Mouse (Mus musculus) MEL (cell line): ENCODE results near the gene Slc6a1. TPM values are rescaled to one million over a fixed set of nuclear protein-coding genes. Genes with fewer than 3 reads are reported as not detected.

ENCODE experiments used
- DNase-seq: peaks from one replicate; pipeline ENCODE4 v3.0.0; 2011; ENCODE audit warnings: low read depth, low spot score
- H3K27ac ChIP-seq: 2 replicates; pipeline ENCODE4 v1.5.1; 2012; ENCODE audit warnings: low read depth, mild to moderate bottlenecking, control low read depth, low read length, moderate library complexity; ENCODE audit not compliant: control insufficient read depth
- H3K27me3 ChIP-seq, 2 experiments: fragments of 150-350 bp in 1 of 2; sonication (generic) in 1 of 2; 2 replicates each; pipeline ENCODE4 v1.6.1; 2012; ENCODE audit warnings: low read length in 2 of 2, mild to moderate bottlenecking in 2 of 2, improper control_type of control experiment in 1 of 2, moderate library complexity in 1 of 2; ENCODE audit not compliant: insufficient read depth in 2 of 2, control insufficient read depth in 1 of 2
- H3K36me3 ChIP-seq, 2 experiments: 2 replicates each; pipeline ENCODE4 v1.6.1; 2012 to 2014; ENCODE audit warnings: low read length in 2 of 2, improper control_type of control experiment in 1 of 2, inconsistent platforms in 1 of 2, mild to moderate bottlenecking in 1 of 2; ENCODE audit not compliant: insufficient read depth in 2 of 2, control insufficient read depth in 1 of 2
- H3K4me1 ChIP-seq, 2 experiments: fragments of 150-350 bp in 1 of 2; sonication (generic) in 1 of 2; 2 replicates each; pipeline ENCODE4 v1.6.1; 2012; ENCODE audit warnings: low read length in 2 of 2, improper control_type of control experiment in 1 of 2, mild to moderate bottlenecking in 1 of 2; ENCODE audit not compliant: insufficient read depth in 2 of 2, control insufficient read depth in 1 of 2
- H3K4me3 ChIP-seq, 2 experiments: fragments of 150-350 bp in 1 of 2; sonication (generic) in 1 of 2; 2 replicates each; pipeline ENCODE4 v1.5.1; 2012; ENCODE audit warnings: low read depth in 2 of 2, low read length in 2 of 2, mild to moderate bottlenecking in 2 of 2, moderate library complexity in 2 of 2, control low read depth in 1 of 2, improper control_type of control experiment in 1 of 2; ENCODE audit not compliant: control insufficient read depth in 1 of 2, insufficient read depth in 1 of 2
- H3K79me2 ChIP-seq: 2 replicates; pipeline ENCODE4 v1.6.1; 2012; ENCODE audit warnings: mild to moderate bottlenecking, low read length, moderate library complexity; ENCODE audit not compliant: control insufficient read depth, poor library complexity, insufficient read depth
- H3K9ac ChIP-seq: 2 replicates; pipeline ENCODE4 v1.6.1; 2012; ENCODE audit warnings: low read depth, mild to moderate bottlenecking, control low read depth, low read length, moderate library complexity; ENCODE audit not compliant: control insufficient read depth, poor library complexity, severe bottlenecking
- H3K9me3 ChIP-seq: fragments of 150-350 bp; sonication (generic); replicated peaks from 2 replicates; pipeline ENCODE4 v1.6.1; 2012; ENCODE audit warnings: mild to moderate bottlenecking, low read length, improper control_type of control experiment, moderate library complexity; ENCODE audit not compliant: insufficient read depth
- BHLHE40 ChIP-seq: IDR thresholded peaks from 2 replicates; pipeline ENCODE4 v1.6.1; 2012; ENCODE audit warnings: low read depth, mild to moderate bottlenecking, inconsistent platforms, low read length, improper control_type of control experiment, borderline replicate concordance
- CHD2 ChIP-seq: IDR thresholded peaks from 2 replicates; pipeline ENCODE4 v1.6.1; 2011; ENCODE audit warnings: low read length, improper control_type of control experiment
- CTCF ChIP-seq, 3 experiments: IDR thresholded peaks in 2 of 3; conservative IDR thresholded peaks in 1 of 3; 2 replicates each; pipeline ENCODE4 v1.5.1; 2011 to 2012; ENCODE audit warnings: low read length in 3 of 3, low read depth in 2 of 3, mild to moderate bottlenecking in 2 of 3, improper control_type of control experiment in 1 of 3, inconsistent platforms in 1 of 3, mixed read lengths in 1 of 3, moderate library complexity in 1 of 3; ENCODE audit not compliant: control insufficient read depth in 1 of 3, insufficient read depth in 1 of 3, poor library complexity in 1 of 3, severe bottlenecking in 1 of 3
- E2F4 ChIP-seq: IDR thresholded peaks from 2 replicates; pipeline ENCODE4 v1.6.1; 2011; ENCODE audit warnings: low read depth, low read length, improper control_type of control experiment, borderline replicate concordance
- ELF1 ChIP-seq: IDR thresholded peaks from 2 replicates; pipeline ENCODE4 v1.6.1; 2014; ENCODE audit warnings: low read depth, mild to moderate bottlenecking, inconsistent platforms, low read length, improper control_type of control experiment, moderate library complexity
- EP300 ChIP-seq, 2 experiments: IDR thresholded peaks; 2 replicates each; pipeline ENCODE4 v1.6.1; 2011; ENCODE audit warnings: improper control_type of control experiment in 2 of 2, low read length in 2 of 2, low read depth in 1 of 2, mild to moderate bottlenecking in 1 of 2
- ETS1 ChIP-seq: IDR thresholded peaks from 2 replicates; pipeline ENCODE4 v1.6.1; 2012; ENCODE audit warnings: low read depth, mild to moderate bottlenecking, inconsistent platforms, low read length, improper control_type of control experiment, moderate library complexity
- GABPA ChIP-seq: IDR thresholded peaks from 2 replicates; pipeline ENCODE4 v1.6.1; 2012; ENCODE audit warnings: low read depth, mild to moderate bottlenecking, inconsistent platforms, low read length, improper control_type of control experiment, moderate library complexity
- GATA1 ChIP-seq: IDR thresholded peaks from 2 replicates; pipeline ENCODE4 v1.6.1; 2011; ENCODE audit warnings: low read depth, low read length, improper control_type of control experiment
- HCFC1 ChIP-seq: IDR thresholded peaks from 2 replicates; pipeline ENCODE4 v1.6.1; 2012; ENCODE audit warnings: low read depth, mild to moderate bottlenecking, inconsistent platforms, low read length, improper control_type of control experiment, moderate library complexity
- KAT2A ChIP-seq: conservative IDR thresholded peaks from 2 replicates; pipeline ENCODE4 v1.6.1; 2012; ENCODE audit warnings: low read depth, low read length, improper control_type of control experiment, inconsistent platforms
- MAX ChIP-seq: IDR thresholded peaks from 2 replicates; pipeline ENCODE4 v1.6.1; 2011; ENCODE audit warnings: low read length, improper control_type of control experiment
- MAZ ChIP-seq: IDR thresholded peaks from 2 replicates; pipeline ENCODE4 v1.6.1; 2012; ENCODE audit warnings: low read depth, mild to moderate bottlenecking, inconsistent platforms, low read length, improper control_type of control experiment
- MEF2A ChIP-seq: IDR thresholded peaks from 2 replicates; pipeline ENCODE4 v1.6.1; 2014; ENCODE audit warnings: low read depth, mild to moderate bottlenecking, inconsistent platforms, low read length, improper control_type of control experiment; ENCODE audit not compliant: poor library complexity, insufficient replicate concordance, severe bottlenecking; ENCODE audit errors: extremely low read depth
- RCOR1 ChIP-seq: IDR thresholded peaks from 2 replicates; pipeline ENCODE4 v1.6.1; 2012; ENCODE audit warnings: low read depth, mild to moderate bottlenecking, inconsistent platforms, low read length, improper control_type of control experiment
- SIN3A ChIP-seq: IDR thresholded peaks from 2 replicates; pipeline ENCODE4 v1.6.1; 2012; ENCODE audit warnings: low read length, improper control_type of control experiment, inconsistent platforms
- TCF12 ChIP-seq: IDR thresholded peaks from 2 replicates; pipeline ENCODE4 v1.6.1; 2014; ENCODE audit warnings: low read depth, mild to moderate bottlenecking, inconsistent platforms, low read length, improper control_type of control experiment, moderate library complexity
- USF1 ChIP-seq: IDR thresholded peaks from 2 replicates; pipeline ENCODE4 v1.6.1; 2014; ENCODE audit warnings: low read depth, mild to moderate bottlenecking, inconsistent platforms, low read length, improper control_type of control experiment, moderate library complexity
- USF2 ChIP-seq, 2 experiments: IDR thresholded peaks; 2 replicates each; pipeline ENCODE4 v1.6.1; 2011 to 2012; ENCODE audit warnings: improper control_type of control experiment in 2 of 2, low read length in 2 of 2, borderline replicate concordance in 1 of 2, inconsistent platforms in 1 of 2, low read depth in 1 of 2, mild to moderate bottlenecking in 1 of 2; ENCODE audit not compliant: insufficient read depth in 1 of 2
- ZC3H11A ChIP-seq: IDR thresholded peaks from 2 replicates; pipeline ENCODE4 v1.6.1; 2012; ENCODE audit warnings: low read depth, mild to moderate bottlenecking, inconsistent platforms, low read length, improper control_type of control experiment
- polyA plus RNA-seq, 2 experiments: library from polyadenylated mRNA; stranded (reverse) in 1 of 2; unstranded in 1 of 2; fragments of >175 nt in 1 of 2; fragments of >200 nt in 1 of 2; gene quantifications; 2 replicates each; pipeline versions ENCODE4 v1.2.1 to v1.2.4; 2012; ENCODE audit warnings: low replicate concordance in 2 of 2, low read depth in 1 of 2; ENCODE audit not compliant: insufficient read length in 2 of 2, insufficient read depth in 1 of 2, missing spikeins in 1 of 2
- total RNA-seq: library from RNA; depleted of rRNA; stranded (reverse); fragments of 300-350 nt; gene quantifications from 2 replicates; pipeline ENCODE4 v1.2.3, GENCODE M21; 2012

Slc6a1 gene
- total and polyA plus RNA-seq, 3 experiments: not detected

DNA sequence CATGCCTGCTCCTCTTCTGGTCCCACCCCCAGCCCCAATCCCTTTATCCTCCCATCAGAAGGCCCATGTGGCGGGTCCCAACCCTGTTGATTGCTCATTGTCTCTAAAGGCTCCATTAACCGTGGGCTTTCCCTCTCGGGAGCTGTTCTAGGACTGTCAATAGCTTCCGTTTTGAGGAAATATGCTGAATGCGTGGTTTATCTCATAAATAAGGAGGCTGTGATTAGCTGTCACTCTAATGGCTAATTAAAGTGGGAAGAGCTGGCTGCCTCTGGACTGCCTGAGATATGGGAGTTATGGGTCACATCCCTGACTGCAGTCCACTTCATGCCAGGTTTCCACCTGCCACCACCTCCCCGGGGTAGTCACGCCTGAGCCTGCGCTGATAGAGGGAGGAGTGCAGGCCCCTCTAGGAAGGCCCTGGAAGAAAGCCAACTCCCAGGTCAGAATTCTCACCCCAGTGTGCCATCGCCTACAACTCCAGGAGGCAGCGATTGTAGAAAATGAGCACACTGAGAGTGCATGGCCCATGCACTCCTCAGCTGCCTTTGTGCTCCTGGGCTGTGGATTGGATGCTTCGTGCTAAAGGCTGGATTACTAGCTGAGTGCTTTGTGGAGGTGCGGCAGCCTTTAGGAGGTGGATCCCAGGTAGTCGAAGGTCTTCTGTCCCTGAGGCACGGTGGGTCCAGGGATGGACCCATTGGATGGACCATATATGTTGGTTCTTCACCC is 8.3 kb upstream of the Slc6a1 start:
- no peak for DNase-seq
- TF ChIP-seq ELF1 (no peak), MEF2A (no peak), ZC3H11A (no peak), CTCF (IDR thresholded peaks at IDR 0.05 in 2 of 3, conservative IDR thresholded peaks at IDR 0.05 in 1 of 3; ENCODE audit: control insufficient read depth in 1 of 3, insufficient read depth in 1 of 3, low read depth in 2 of 3, low read length in 3 of 3, poor library complexity in 1 of 3, severe bottlenecking in 1 of 3) (no peak), CHD2 (no peak), GATA1 (no peak), HCFC1 (no peak), GABPA (no peak), E2F4 (no peak), KAT2A (no peak), TCF12 (no peak), SIN3A (no peak)
- Histone ChIP-seq H3K27ac (no peak overlapping the region), H3K4me1 (no peaks in the 10 kb centered on the region), H3K4me3 (no peak overlapping the region), H3K9me3 (no peaks in the 10 kb centered on the region), H3K9ac (no peak overlapping the region), H3K36me3 (no peaks in the 10 kb centered on the region), H3K79me2 (no peaks in the 10 kb centered on the region), H3K27me3 (no peaks in the 10 kb centered on the region)

DNA sequence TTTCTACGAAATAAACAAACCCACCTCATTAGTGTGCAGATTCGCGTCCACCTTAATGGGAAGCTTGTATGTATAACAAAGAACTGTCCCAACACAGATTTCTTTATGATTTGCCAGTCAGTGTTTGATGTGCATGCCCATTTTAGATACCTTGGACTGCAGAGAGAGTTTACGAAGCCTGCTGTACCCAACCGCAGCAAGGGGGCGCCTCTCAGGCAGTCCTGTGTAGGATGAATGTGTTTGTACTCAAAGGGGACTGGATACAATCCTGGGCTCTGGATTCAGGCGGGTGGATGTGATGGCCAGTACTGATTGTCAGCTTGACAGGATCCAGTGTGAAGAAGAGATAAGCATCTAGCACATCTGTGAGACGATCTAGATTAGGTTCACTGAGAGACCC is 6.6 kb upstream of the Slc6a1 start:
- Histone ChIP-seq H3K27me3 (no peaks in the 10 kb centered on the region; a peak in 1 of 4 replicates), H3K9ac (no peak overlapping the region), H3K36me3 (no peaks in the 10 kb centered on the region), H3K27ac (no peak overlapping the region), H3K4me1 (no peaks in the 10 kb centered on the region), H3K79me2 (no peaks in the 10 kb centered on the region), H3K4me3 (no peak overlapping the region), H3K9me3 (no peaks in the 10 kb centered on the region)
- TF ChIP-seq MAZ (no peak), MAX (no peak), ETS1 (no peak), EP300 (IDR thresholded peaks at IDR 0.05; ENCODE audit: low read depth in 1 of 2, low read length in 2 of 2) (no peak), RCOR1 (no peak), USF1 (no peak), BHLHE40 (no peak), USF2 (IDR thresholded peaks at IDR 0.05; ENCODE audit: borderline replicate concordance in 1 of 2, insufficient read depth in 1 of 2, low read depth in 1 of 2, low read length in 2 of 2) (no peak)
- DNase-seq: no peak
